Mouse (Mus musculus) embryonic facial prominence, embryonic 10.5 days (tissue): ENCODE results near the gene Pxt1. TPM values are rescaled to one million over a fixed set of nuclear protein-coding genes. Genes with fewer than 3 reads are reported as not detected.
"Not testable (repeated sequence)": the region's sequence is repeated elsewhere in the genome, so short reads cannot be mapped to it uniquely, and the experiment has no call there.

Experiments used
- DNase-seq: peaks from one replicate; pipeline ENCODE4 v3.0.0-alpha.2; 2017; ENCODE audit warnings: low spot score
- H3K27ac ChIP-seq: fragments of 300-500 bp; sonication (generic); replicated peaks from 2 replicates; pipeline ENCODE4 v1.5.1; 2016; ENCODE audit warnings: mild to moderate bottlenecking
- H3K27me3 ChIP-seq: fragments of 300-500 bp; sonication (generic); replicated peaks from 2 replicates; pipeline ENCODE4 v1.6.1; 2016; ENCODE audit warnings: low read depth, mild to moderate bottlenecking; ENCODE audit not compliant: poor library complexity, severe bottlenecking
- H3K36me3 ChIP-seq: fragments of 300-500 bp; sonication (generic); replicated peaks from 2 replicates; pipeline ENCODE4 v1.6.1; 2016; ENCODE audit warnings: mild to moderate bottlenecking, moderate library complexity
- H3K4me1 ChIP-seq: fragments of 300-500 bp; sonication (generic); 2 replicates; pipeline ENCODE4 v1.6.1; 2016
- H3K4me3 ChIP-seq: fragments of 300-500 bp; sonication (generic); 2 replicates; pipeline ENCODE4 v1.5.1; 2016; ENCODE audit warnings: mild to moderate bottlenecking, moderate library complexity
- H3K9me3 ChIP-seq: fragments of 300-500 bp; sonication (generic); 2 replicates; pipeline ENCODE4 v1.6.1; 2016; ENCODE audit warnings: mild to moderate bottlenecking
- WGBS: fragments of 180-500 bp; shearing (Covaris S2); methylation state at CpG from one replicate; pipeline ENCODE4 v1.1.7; 2016; 5-methylcytosine and 5-hydroxymethylcytosine counted together
- polyA plus RNA-seq: library from polyadenylated mRNA; unstranded; fragments of >200 nt; fragmentation: Nextera tagmentation; extraction: Ambion mirVana; gene quantifications from 2 replicates; pipeline ENCODE4 v1.2.1, GENCODE M21; 2016

Pxt1 gene
- polyA plus RNA-seq, result 0.20 TPM in 1 of 2 replicates, not detected in the other

DNA sequence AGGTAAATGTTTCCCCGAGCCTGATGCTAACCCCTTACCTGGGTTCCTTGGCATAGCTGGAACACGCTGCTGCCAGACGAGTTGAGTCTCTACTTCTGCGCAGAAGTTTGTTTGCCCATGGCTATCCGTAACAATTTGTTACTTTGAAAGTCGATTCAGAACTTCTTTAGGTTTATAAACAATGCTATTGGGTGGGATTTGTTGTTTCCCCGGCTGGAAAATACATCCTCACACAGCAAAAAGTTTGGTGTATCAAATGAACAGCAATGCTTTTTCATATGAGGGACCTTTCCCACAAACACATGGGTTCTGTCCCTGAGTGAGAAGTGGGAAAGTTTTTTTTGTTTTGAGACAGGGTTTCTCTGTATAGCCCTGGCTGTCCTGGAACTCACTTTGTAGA, at the start of gene Pxt1:
Gene Pxt1, minus strand, starts transcription at position 101 of the 400 bp plus-strand sequence.
- DNase-seq, result no peak
- WGBS, result 92% methylated on average over 7 of the region's 7 CpGs

DNA sequence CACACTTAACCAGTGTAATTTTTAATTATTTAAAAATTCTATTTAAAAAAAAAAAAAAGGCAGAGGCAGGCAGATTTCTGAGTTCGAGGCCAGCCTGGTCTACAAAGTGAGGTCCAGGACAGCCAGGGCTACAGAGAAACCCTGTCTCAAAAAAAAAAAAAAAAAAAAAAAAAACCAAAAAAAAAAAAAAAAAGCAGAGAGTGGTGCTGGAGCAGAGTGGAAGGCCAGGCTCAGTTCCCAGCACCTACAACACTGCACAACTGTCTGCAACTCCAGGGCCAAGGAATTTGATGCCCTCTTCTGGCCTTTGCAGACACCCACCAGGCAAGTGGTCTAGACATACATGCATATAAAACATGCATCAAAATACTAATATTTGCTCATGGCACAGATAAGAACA, 49.4 kb upstream of the Pxt1 start:
- not testable (repeated sequence) for H3K27ac ChIP-seq, H3K27me3 ChIP-seq, H3K4me3 ChIP-seq, H3K9me3 ChIP-seq, H3K4me1 ChIP-seq, DNase-seq
- WGBS, result 87% methylated on average over 1 of the region's 1 CpGs
- H3K36me3 ChIP-seq, result peaks cover 97% of the 10 kb centered on the region

More for the DNA sequence above, at the start of gene Pxt1:
- no peak within 1 kb of the TSS for H3K27ac ChIP-seq
- no peak within 1 kb of the TSS for H3K4me3 ChIP-seq
- H3K9me3 ChIP-seq, result peaks cover 13% of the 10 kb centered on the region
- no peaks in the 10 kb centered on the region for H3K27me3 ChIP-seq
- no peaks in the 10 kb centered on the region for H3K36me3 ChIP-seq
- H3K4me1 ChIP-seq, result no peaks in the 10 kb centered on the region

DNA sequence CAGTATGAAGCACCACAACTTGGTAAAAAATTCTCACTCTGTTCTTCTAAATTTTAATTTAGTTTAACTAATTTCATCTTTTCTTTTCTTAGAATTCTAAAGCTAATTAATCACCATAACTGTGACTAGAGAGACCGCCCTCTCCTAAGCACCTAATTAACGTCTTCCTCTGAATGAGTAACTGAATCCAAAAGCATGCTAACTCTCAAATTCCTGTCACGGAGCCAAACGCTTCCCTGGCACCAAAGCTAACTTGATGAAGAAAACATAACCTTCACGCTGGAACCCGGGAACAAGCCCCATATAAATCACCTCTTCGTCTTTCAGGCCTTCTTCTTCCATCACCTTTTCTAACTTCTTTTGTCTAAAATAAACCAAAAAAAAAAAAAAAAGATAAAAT, 48.5 kb upstream of the Pxt1 start:
- no peaks in the 10 kb centered on the region for H3K27me3 ChIP-seq
- no peaks in the 10 kb centered on the region for H3K4me1 ChIP-seq
- 87% methylated on average over 7 of the region's 7 CpGs for WGBS
- H3K4me3 ChIP-seq, result no peak overlapping the region
- H3K36me3 ChIP-seq, result peaks cover 97% of the 10 kb centered on the region
- DNase-seq, result no peak
- no peaks in the 10 kb centered on the region for H3K9me3 ChIP-seq
- no peak overlapping the region for H3K27ac ChIP-seq

DNA sequence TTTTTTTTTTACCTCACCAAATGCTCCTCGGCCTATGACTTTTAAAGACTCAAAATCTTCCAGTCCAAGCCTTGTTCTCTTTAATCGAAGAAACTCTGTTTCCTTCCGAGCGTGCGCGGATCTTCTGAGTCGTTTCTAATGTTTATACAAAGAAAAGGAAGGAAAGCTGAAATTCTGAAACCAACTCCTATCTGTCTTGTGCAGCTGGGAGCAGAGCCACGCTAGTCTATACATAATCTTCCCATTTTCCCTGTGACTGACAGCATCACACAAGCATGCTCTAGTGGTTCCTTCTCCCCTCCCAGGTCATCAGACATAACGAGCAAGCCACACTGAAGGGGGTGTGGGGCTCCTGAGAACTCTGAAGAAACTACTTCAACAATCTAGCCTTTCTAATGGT, 47.6 kb upstream of the Pxt1 start:
- peaks cover 97% of the 10 kb centered on the region for H3K36me3 ChIP-seq
- H3K9me3 ChIP-seq, result no peaks in the 10 kb centered on the region
- no peak overlapping the region for H3K27ac ChIP-seq
- H3K4me1 ChIP-seq, result no peaks in the 10 kb centered on the region
- 87% methylated on average over 9 of the region's 9 CpGs for WGBS
- H3K27me3 ChIP-seq, result no peaks in the 10 kb centered on the region
- no peak overlapping the region for H3K4me3 ChIP-seq
- no peak for DNase-seq

DNA sequence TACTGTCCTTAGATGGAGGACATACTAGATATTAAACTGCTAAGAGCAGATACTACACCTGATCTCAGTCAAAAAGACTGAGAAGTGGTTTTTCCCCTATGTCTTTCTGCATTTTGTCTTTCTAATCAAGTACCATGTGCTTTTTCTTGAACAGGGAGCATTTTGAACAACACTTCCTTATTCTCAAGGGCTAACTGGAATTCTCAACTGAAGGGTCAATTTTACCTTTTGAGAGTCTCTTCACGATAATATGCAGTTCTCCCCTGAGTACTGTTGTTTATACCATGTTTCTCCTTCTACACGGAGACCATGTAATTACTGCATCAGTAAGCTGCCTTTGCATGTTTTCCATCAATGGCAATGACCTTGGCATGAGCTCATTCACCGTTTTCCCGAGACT, 46.4 kb upstream of the Pxt1 start:
- WGBS, result 83% methylated on average over 4 of the region's 4 CpGs
- no peaks in the 10 kb centered on the region for H3K27me3 ChIP-seq
- no peak overlapping the region for H3K27ac ChIP-seq
- H3K36me3 ChIP-seq, result peaks cover 97% of the 10 kb centered on the region
- H3K9me3 ChIP-seq, result no peaks in the 10 kb centered on the region
- H3K4me3 ChIP-seq, result no peak overlapping the region
- no peaks in the 10 kb centered on the region for H3K4me1 ChIP-seq
- no peak for DNase-seq

DNA sequence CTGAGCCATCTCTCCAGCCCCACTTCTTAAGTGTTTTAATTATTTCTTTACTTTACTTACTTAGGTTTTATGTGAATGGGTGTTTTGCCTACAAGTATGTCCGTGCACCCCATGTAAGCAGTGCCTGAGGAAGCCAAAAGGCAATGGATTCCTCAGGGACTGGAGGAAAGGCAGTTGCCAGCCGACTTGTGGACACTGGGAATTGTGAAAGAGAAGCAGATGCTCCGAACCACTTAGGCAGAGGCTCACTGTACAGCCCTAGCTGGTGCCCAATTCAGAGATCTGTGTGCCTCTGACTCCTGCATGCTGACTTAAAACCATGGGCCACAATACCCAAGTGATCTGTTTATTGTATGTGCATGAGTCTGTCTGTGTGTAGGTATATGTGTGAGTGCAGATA, 45.4 kb upstream of the Pxt1 start:
- Histone ChIP-seq H3K4me3 (no peak overlapping the region), H3K4me1 (no peaks in the 10 kb centered on the region), H3K27me3 (no peaks in the 10 kb centered on the region), H3K27ac (no peak overlapping the region), H3K9me3 (no peaks in the 10 kb centered on the region), H3K36me3 (peaks cover 96% of the 10 kb centered on the region)
- DNase-seq, result no peak
- 82% methylated on average over 3 of the region's 3 CpGs for WGBS

DNA sequence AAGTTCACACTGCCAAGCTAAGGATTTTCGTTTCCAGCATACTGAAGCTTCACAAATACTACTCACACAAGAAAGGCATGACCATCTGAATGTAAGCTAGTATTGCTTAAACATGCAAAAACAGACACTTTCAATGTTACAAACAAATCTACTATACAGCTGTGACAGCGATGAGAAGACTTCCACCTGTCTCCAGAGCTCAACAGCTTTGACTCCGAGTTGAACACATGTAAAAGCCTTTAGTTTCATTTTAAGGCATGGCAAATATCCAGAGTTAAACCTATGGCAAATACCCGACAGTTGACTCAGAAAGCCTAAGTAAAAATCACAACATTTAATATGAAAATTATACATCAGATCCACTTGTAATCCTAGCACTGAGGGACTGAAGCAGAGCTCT, 44.7 kb upstream of the Pxt1 start:
- 0 out of 2 replicates have a peak, but pooled peaks cover under 1% of the 10 kb centered on the region for H3K4me1 ChIP-seq
- H3K4me3 ChIP-seq, result no peak overlapping the region
- DNase-seq, result no peak
- H3K9me3 ChIP-seq, result no peaks in the 10 kb centered on the region
- 91% methylated on average over 4 of the region's 4 CpGs for WGBS
- H3K27ac ChIP-seq, result no peak overlapping the region
- peaks cover 97% of the 10 kb centered on the region for H3K36me3 ChIP-seq
- H3K27me3 ChIP-seq, result no peaks in the 10 kb centered on the region

DNA sequence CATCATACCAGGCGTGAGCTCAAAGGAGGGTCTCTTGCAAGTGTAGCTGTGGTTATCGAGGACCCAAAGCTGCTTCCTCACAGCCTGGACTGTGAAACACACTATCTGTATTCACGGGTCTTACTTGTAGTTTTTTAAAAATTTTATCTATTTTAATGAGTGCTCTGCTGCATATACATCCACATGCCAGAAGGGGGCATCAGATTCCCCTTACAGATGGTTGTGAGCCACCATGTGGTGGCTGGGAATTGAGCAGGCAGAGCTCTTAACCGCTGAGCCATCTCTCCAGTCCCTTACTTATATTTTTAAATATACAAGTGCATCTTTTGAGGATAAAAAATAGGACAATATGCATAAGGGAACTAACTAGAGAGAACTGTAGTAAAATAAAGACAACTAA, 44.1 kb upstream of the Pxt1 start:
- H3K27me3 ChIP-seq, result no peaks in the 10 kb centered on the region
- no peak overlapping the region for H3K4me3 ChIP-seq
- no peak overlapping the region for H3K27ac ChIP-seq
- 0 out of 2 replicates have a peak, but pooled peaks cover 5% of the 10 kb centered on the region for H3K4me1 ChIP-seq
- peak; percentile 47 for DNase-seq
- WGBS, result 67% methylated on average over 4 of the region's 4 CpGs
- H3K9me3 ChIP-seq, result no peaks in the 10 kb centered on the region
- peaks cover 99% of the 10 kb centered on the region for H3K36me3 ChIP-seq

DNA sequence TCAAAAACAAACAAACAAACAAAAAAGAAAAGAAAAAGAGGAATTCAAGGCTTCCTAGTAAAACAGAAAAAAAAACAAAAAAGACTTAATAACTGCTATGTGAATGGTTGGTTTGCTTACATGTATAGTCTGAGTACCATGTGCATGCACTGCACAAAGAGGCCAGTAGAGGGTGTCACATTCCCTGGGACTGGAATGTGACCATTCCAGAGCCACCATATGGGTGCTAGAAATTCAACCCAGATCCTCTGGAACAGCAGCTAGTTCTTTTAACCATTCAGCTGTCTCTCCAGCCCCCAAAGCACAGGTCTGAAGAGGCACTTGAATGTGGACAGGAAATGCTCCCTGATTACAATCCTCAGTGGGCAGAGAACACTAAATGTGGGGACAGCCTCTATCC, 43.2 kb upstream of the Pxt1 start:
- Histone ChIP-seq H3K4me1 (0 out of 2 replicates have a peak, but pooled peaks cover 5% of the 10 kb centered on the region), H3K27me3 (no peaks in the 10 kb centered on the region), H3K9me3 (no peaks in the 10 kb centered on the region), H3K4me3 (no peak overlapping the region), H3K27ac (no peak overlapping the region), H3K36me3 (peaks cover 99% of the 10 kb centered on the region)
- peak; percentile 42 for DNase-seq

DNA sequence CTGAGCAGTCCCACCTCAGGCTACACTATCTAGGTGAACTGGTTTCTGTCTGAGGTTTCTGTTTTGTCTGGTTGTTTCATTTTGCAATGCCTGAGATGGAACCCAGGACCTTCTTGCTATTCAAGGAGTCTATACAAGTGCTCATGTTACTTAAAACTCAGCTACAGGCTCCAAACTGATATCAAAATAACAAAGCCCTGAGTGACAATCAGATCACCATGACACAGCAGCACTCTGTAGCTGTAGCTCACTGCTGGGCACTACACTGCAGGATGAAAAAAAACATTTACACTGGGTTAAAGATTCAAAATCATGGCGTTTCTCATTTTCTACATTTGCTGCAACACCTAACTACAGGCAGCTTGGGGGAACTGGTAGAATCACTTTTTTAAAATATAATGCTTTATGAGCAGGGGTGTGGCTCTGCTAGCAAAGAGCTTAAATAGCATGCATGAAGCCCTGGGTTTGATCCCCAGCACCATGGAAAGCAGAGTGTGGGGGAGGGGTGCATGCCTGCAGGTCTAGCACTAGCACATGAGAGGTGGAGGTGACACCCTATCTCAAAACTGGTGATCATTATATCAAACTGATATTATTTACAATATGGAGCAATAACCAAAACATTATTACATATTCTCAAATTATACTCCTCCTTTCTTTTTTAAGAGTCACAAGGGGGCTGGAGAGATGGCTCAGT, 41.2 kb upstream of the Pxt1 start:
- no peak overlapping the region for H3K27ac ChIP-seq
- 81% methylated on average over 1 of the region's 1 CpGs for WGBS
- no peaks in the 10 kb centered on the region for H3K9me3 ChIP-seq
- DNase-seq, result no peak
- H3K4me1 ChIP-seq, result 0 out of 2 replicates have a peak, but pooled peaks cover 5% of the 10 kb centered on the region
- H3K27me3 ChIP-seq, result no peaks in the 10 kb centered on the region
- H3K36me3 ChIP-seq, result peaks cover 94% of the 10 kb centered on the region
- H3K4me3 ChIP-seq, result no peak overlapping the region

DNA sequence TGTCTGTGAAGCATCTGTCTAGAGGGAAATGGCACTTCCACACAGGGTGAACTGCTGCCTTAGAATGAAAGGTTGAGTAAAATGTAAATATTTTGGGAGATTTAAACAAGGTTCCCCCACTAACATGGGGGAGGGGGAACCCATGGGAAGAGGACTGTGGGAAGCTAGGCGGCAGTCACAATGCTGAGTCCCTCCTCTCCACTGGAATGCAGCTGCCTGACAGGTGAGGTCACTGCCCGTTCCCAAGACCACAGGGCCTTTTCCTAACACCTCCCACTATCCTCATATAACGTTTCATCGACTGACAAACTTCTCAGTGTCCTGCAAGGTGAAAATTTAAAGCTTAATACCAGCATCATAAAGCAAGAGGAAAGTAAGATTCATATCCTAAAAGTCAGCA, 39.0 kb upstream of the Pxt1 start:
- Histone ChIP-seq H3K36me3 (peaks cover 94% of the 10 kb centered on the region), H3K9me3 (no peaks in the 10 kb centered on the region), H3K4me3 (no peak overlapping the region), H3K27ac (no peak overlapping the region), H3K4me1 (0 out of 2 replicates have a peak, but pooled peaks cover 5% of the 10 kb centered on the region), H3K27me3 (no peaks in the 10 kb centered on the region)
- no peak for DNase-seq
- 52% methylated on average over 4 of the region's 4 CpGs for WGBS

DNA sequence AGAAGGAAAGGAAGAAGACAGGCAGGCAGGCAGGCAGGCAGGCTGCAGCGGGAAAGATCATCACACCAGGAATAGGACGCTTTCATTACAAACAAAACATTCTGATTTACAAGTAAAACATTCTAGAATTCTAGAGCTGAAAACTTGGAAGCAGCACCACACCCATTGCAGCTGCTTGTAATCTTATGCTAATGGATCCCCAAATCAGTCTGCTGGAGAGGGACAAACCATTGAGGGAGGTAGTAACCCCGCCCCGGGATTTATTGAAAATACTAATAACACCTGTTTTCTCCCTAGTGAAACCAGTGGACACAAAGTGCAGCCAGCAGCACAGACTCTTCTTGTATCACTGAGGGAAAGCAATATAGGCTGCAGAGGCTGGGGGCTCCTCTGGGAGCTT, 37.4 kb upstream of the Pxt1 start:
- 83% methylated on average over 4 of the region's 4 CpGs for WGBS
- no peaks in the 10 kb centered on the region for H3K9me3 ChIP-seq
- peaks cover 94% of the 10 kb centered on the region for H3K36me3 ChIP-seq
- no peak for DNase-seq
- H3K27ac ChIP-seq, result no peak overlapping the region
- no peak overlapping the region for H3K4me3 ChIP-seq
- H3K4me1 ChIP-seq, result 0 out of 2 replicates have a peak, but pooled peaks cover 5% of the 10 kb centered on the region
- no peaks in the 10 kb centered on the region for H3K27me3 ChIP-seq

DNA sequence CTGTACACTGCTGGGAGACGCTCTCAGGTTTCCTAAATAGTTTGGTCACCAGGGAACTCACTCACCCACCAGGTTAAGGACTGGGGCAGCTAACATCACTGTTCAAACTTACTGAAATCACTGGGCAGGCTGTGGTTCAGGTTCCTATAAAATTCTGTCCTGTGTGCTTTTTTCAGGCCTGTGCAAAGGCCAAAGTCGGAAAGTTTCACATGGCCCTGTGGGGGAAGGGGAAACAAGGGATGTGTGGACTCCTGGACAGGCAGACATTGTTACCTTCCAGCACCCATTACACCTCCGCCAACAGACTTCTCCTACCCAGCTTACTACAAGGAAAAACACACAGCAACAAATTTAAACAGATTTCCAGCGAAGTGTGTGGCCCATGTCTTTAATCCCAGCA, 35.5 kb upstream of the Pxt1 start:
- Histone ChIP-seq H3K27ac (no peak overlapping the region), H3K9me3 (no peaks in the 10 kb centered on the region), H3K27me3 (no peaks in the 10 kb centered on the region), H3K36me3 (peaks cover 95% of the 10 kb centered on the region), H3K4me1 (0 out of 2 replicates have a peak, but pooled peaks cover 5% of the 10 kb centered on the region), H3K4me3 (no peak overlapping the region)
- no peak for DNase-seq
- WGBS, result 93% methylated on average over 4 of the region's 4 CpGs
